Comparison of ENCODE assay signal across 8 mouse cellular contexts in the genomic region with DNA sequence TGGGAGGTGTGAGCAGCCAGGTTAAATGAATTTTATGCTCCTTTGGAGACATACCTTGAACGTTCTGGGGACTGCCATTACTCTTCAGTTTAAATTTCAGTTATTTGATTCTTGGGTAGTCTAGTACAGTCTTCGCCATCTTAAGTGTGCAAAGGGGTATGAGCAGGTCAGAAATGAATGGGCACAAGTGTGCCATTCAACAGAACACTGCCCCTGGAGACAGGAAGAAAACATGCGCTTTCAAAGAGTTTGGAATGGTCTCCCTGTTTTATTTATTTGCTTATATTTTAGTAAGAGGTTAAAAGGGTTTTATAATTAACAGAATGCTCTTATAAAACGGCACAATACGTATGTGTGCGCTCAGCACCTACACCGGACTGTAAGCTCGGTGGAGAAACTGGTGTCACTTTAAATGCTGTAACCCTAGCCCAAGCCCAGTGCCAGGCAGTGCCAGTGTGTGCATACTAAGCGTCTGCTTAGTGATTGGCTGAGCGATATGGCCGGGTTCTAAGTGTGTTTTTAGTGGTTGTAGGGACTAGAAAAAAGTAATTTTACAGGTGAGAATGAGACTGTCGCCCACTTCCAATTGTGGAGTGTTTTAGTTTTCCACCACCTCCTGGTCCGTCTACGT. TPM values are rescaled to one million over a fixed set of nuclear protein-coding genes. Genes with fewer than 3 reads are reported as not detected.
DNase-seq lines count a peak whose midpoint lies in the region; ATAC-seq and TF ChIP-seq lines count a peak whose summit lies in the region.

No protein-coding gene starts in this region.

- H3K9me3 ChIP-seq in embryonic facial prominence, embryonic 10.5 days, result no peaks in the 10 kb centered on the region
- no peaks in the 10 kb centered on the region for H3K9me3 ChIP-seq in hindbrain, embryonic 13.5 days
- no peaks in the 10 kb centered on the region for H3K9me3 ChIP-seq in liver, embryonic 14.5 days (ENCODE audit: control insufficient read depth, low read length)

- peak; percentile 77 for DNase-seq in gastrocnemius, adult 2 months
- DNase-seq in gastrocnemius, postnatal 36 days, result no peak
- DNase-seq in embryonic facial prominence, embryonic 10.5 days (ENCODE audit: low spot score), result no peak
- no peak for DNase-seq in liver, embryonic 14.5 days (ENCODE audit: low read depth in 3 of 3, low spot score in 3 of 3)
- DNase-seq in right cerebral cortex, adult 18-20 months, result no peak
- DNase-seq in left cerebral cortex, adult 18-20 months (ENCODE audit: low spot score in 2 of 2), result no peak

- H3K27me3 ChIP-seq in embryonic facial prominence, embryonic 10.5 days (replicated peaks; ENCODE audit: low read depth, poor library complexity, severe bottlenecking), result no peaks in the 10 kb centered on the region; the same call in 1 of the 2 replicates
- no peaks in the 10 kb centered on the region for H3K27me3 ChIP-seq in hindbrain, embryonic 13.5 days
- no peaks in the 10 kb centered on the region for H3K27me3 ChIP-seq in liver, embryonic 14.5 days (ENCODE audit: control insufficient read depth, insufficient read depth, low read length)

- peak overlapping the region; percentile 89 for H3K9ac ChIP-seq in hindbrain, embryonic 13.5 days
- H3K9ac ChIP-seq in liver, embryonic 14.5 days (replicated peaks), result peak overlapping the region; percentile 11; the same call in 1 of the 2 replicates

- H3K4me1 ChIP-seq in embryonic facial prominence, embryonic 10.5 days, result peaks cover 24% of the 10 kb centered on the region
- peaks cover 26% of the 10 kb centered on the region for H3K4me1 ChIP-seq in hindbrain, embryonic 13.5 days (replicated peaks)
- H3K4me1 ChIP-seq in liver, embryonic 14.5 days (replicated peaks; ENCODE audit: control insufficient read depth in 2 of 2, insufficient read depth in 2 of 2, low read length in 1 of 2), result peaks cover 1 to 24% of the 10 kb centered on the region in 2 experiments

- no peaks in the 10 kb centered on the region for H3K36me3 ChIP-seq in embryonic facial prominence, embryonic 10.5 days (replicated peaks)
- H3K36me3 ChIP-seq in hindbrain, embryonic 13.5 days, result no peaks in the 10 kb centered on the region
- H3K36me3 ChIP-seq in liver, embryonic 14.5 days (replicated peaks; ENCODE audit: control insufficient read depth, insufficient read depth, low read depth), result no peaks in the 10 kb centered on the region

- no peak for TF ChIP-seq EP300 in liver, embryonic 14.5 days (IDR thresholded peaks at IDR 0.05; ENCODE audit: low read depth)

- peak overlapping the region; percentile 90 for H3K4me3 ChIP-seq in gastrocnemius, adult 2 months
- peak overlapping the region; percentile 84 for H3K4me3 ChIP-seq in embryonic facial prominence, embryonic 10.5 days
- H3K4me3 ChIP-seq in hindbrain, embryonic 13.5 days, result peak overlapping the region; percentile 84
- peak overlapping the region; percentile 63 to 70 for H3K4me3 ChIP-seq in liver, embryonic 14.5 days (ENCODE audit: insufficient read depth in 1 of 2, low read depth in 2 of 2, low read length in 2 of 2)

- 50% methylated on average over 14 of the region's 14 CpGs for WGBS in embryonic facial prominence, embryonic 10.5 days
- WGBS in hindbrain, embryonic 13.5 days, result 56% methylated on average over 14 of the region's 14 CpGs
- 54% methylated on average over 14 of the region's 14 CpGs for WGBS in liver, embryonic 14.5 days (ENCODE audit: insufficient replicate concordance)

- H3K4me2 ChIP-seq in hindbrain, embryonic 13.5 days, result peak overlapping the region; percentile 82
- peak overlapping the region; percentile 87 for H3K4me2 ChIP-seq in liver, embryonic 14.5 days (ENCODE audit: low read depth)

- peak; percentile 27; the same call in 1 of the 2 replicates for TF ChIP-seq CTCF in gastrocnemius, adult 2 months (IDR thresholded peaks at IDR 0.05)
- no peak for TF ChIP-seq CTCF in liver, embryonic 14.5 days (IDR thresholded peaks at IDR 0.05; ENCODE audit: low read depth)

- ATAC-seq in hindbrain, embryonic 13.5 days (ENCODE audit: low FRiP score), result no peak
- ATAC-seq in liver, embryonic 14.5 days (ENCODE audit: insufficient read depth), result no peak
- no peak for ATAC-seq in erythroid progenitor cell, adult 5-6 weeks (replicated peaks; ENCODE audit: low FRiP score, poor library complexity, severe bottlenecking)

- intact Hi-C loops in gastrocnemius, adult 2 months (cut with DNase I), result loop anchor here (5.0 kb wide), 1 partner anchor 122 kb away; the partner anchor contains the start of gene Chpt1
- intact Hi-C loops in gastrocnemius, postnatal 36 days (cut with DNase I), result no loop called here

- peak overlapping the region; percentile 90 for H3K27ac ChIP-seq in gastrocnemius, adult 2 months
- H3K27ac ChIP-seq in embryonic facial prominence, embryonic 10.5 days (replicated peaks), result no peak overlapping the region
- H3K27ac ChIP-seq in hindbrain, embryonic 13.5 days, result peak overlapping the region; percentile 12; the same call in 1 of the 2 replicates
- H3K27ac ChIP-seq in liver, embryonic 14.5 days, result no peak overlapping the region

RNA-seq across cellular contexts. Expression of gene Gnptab, which starts 1.6 kb away (rescaled TPM):
- 10 to 100 TPM; 14.7 to 15.3 TPM for total RNA-seq in gastrocnemius, adult 2 months (2021)
- total RNA-seq in gastrocnemius, postnatal 36 days (2021), result 10 to 100 TPM; 17.0 to 19.2 TPM
- polyA plus RNA-seq in embryonic facial prominence, embryonic 10.5 days (2016; fragmentation: Nextera tagmentation; extraction: Ambion mirVana), result 8.4 and 9.0 TPM in 2 replicates
- 13.8 and 15.9 TPM in 2 replicates for polyA plus RNA-seq in hindbrain, embryonic 13.5 days (2015; fragmentation: Nextera tagmentation; extraction: Ambion mirVana)
- 3.7 and 4.9 TPM in 2 replicates for polyA plus RNA-seq in liver, embryonic 14.5 days (2012; rRNA removed)
- polyA plus RNA-seq in liver, embryonic 14.5 days (2014; fragmentation: Nextera tagmentation; extraction: Ambion mirVana), result 2.3 and 2.9 TPM in 2 replicates
- 10.1 TPM in 2 replicates for total RNA-seq in erythroid progenitor cell, adult 5-6 weeks (2015; ENCODE audit: low replicate concordance)
- total RNA-seq in erythroid progenitor cell, adult 5-6 weeks (2017; ENCODE audit: low replicate concordance), result 5.9 and 11.0 TPM in 2 replicates
- total RNA-seq in left cerebral cortex, adult 18-20 months (2021), result 10 to 100 TPM; 67.8 to 71.8 TPM

RNA-seq across cellular contexts. Expression of gene Dram1, which starts 1.7 kb away (rescaled TPM):
- total RNA-seq in gastrocnemius, adult 2 months (2021), result 1 to 10 TPM; 1.0 to 1.7 TPM
- total RNA-seq in gastrocnemius, postnatal 36 days (2021), result 1 to 10 TPM; 1.4 to 1.8 TPM
- polyA plus RNA-seq in embryonic facial prominence, embryonic 10.5 days (2016; fragmentation: Nextera tagmentation; extraction: Ambion mirVana), result 0.29 and 0.39 TPM in 2 replicates
- polyA plus RNA-seq in hindbrain, embryonic 13.5 days (2015; fragmentation: Nextera tagmentation; extraction: Ambion mirVana), result 0.41 and 0.55 TPM in 2 replicates
- polyA plus RNA-seq in liver, embryonic 14.5 days (2012; rRNA removed), result 0.73 and 1.2 TPM in 2 replicates
- polyA plus RNA-seq in liver, embryonic 14.5 days (2014; fragmentation: Nextera tagmentation; extraction: Ambion mirVana), result 1.3 and 1.5 TPM in 2 replicates
- total RNA-seq in erythroid progenitor cell, adult 5-6 weeks (2015; ENCODE audit: low replicate concordance), result 8.3 and 10.9 TPM in 2 replicates
- 4.1 and 5.9 TPM in 2 replicates for total RNA-seq in erythroid progenitor cell, adult 5-6 weeks (2017; ENCODE audit: low replicate concordance)
- total RNA-seq in left cerebral cortex, adult 18-20 months (2021), result 1 to 10 TPM; 1.6 TPM

Comparison
In these comparisons a context has a peak if more than half of its experiments do, and no peak if none do; other contexts are left out.
1. H3K27ac ChIP-seq: peak in gastrocnemius, adult 2 months (single experiment) and hindbrain, embryonic 13.5 days (single experiment); none in embryonic facial prominence, embryonic 10.5 days (single experiment) and liver, embryonic 14.5 days (single experiment).
2. Peak in every context shown above with its lines, with median percentiles within 50 percentile points of each other: H3K4me3 ChIP-seq.